Mouse (Mus musculus): Measurements from ENCODE around the gene Bcl2a1d.
"Not testable (repeated sequence)": the region's sequence is repeated elsewhere in the genome, so short reads cannot be mapped to it uniquely, and the experiment has no call there.

Bcl2a1d gene

DNA sequence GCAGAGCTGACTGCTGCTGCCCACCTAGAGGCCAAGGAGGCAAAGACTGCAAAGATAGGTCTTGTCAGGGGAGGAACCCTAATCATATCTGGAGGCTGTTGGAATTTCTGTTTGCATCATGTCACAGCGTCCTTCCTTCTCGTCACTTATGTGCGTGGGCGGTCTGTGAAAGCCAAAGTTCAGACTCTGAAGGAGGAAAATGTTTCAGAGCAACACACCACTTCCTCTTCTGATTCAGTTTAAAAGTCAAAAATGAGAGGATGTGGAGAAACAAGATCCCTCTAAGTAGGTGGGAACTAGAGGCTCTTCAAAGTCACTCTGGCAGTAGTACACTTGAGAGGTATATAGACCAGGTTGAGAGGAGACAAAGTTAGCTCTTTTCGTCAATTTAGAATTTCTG is at the start of gene Bcl2a1d:
Gene Bcl2a1d, minus strand, starts transcription at position 187 of the 400 bp plus-strand sequence.
- not testable (repeated sequence) for DNase-seq (ENCODE audit: low read depth, low spot score)

- not testable (repeated sequence) for DNase-seq (ENCODE audit: low read depth, low spot score)
These were observed 38.5 kb upstream of the Bcl2a1d start for GRCm38 (mm10) chr9:88770239-88770638.

DNA sequence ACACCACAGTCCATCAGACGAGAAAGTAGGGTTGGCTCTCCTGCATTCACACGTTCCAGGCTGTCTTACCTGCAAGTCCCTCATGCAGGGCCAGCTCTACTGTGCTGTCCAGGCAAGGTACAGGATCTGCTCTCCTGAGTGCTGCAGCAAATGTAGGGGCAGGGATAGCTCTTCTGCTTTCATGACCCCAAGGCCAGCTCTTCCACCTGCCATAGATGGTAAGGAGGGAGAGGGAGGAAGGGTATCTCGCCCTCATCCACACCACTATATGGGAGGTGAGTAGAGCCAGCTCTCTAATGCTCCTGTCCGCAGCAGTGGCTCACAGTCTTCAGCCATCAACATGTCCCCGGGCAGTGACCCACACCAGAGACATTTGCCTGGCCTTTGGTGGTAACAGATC is 37.8 kb upstream of the Bcl2a1d start:
- not testable (repeated sequence) for DNase-seq (ENCODE audit: low read depth, low spot score)

- DNase-seq (ENCODE audit: low read depth, low spot score): not testable (repeated sequence)
These were observed 15.0 kb upstream of the Bcl2a1d start for GRCm38 (mm10) chr9:88746687-88747086.

GRCm38 (mm10) chr9:88746046-88746445 is 14.3 kb upstream of the Bcl2a1d start:
- not testable (repeated sequence) for DNase-seq (ENCODE audit: low read depth, low spot score)

GRCm38 (mm10) chr9:88735289-88735688 is 3.6 kb upstream of the Bcl2a1d start:
- DNase-seq (ENCODE audit: low read depth, low spot score): not testable (repeated sequence)

DNA sequence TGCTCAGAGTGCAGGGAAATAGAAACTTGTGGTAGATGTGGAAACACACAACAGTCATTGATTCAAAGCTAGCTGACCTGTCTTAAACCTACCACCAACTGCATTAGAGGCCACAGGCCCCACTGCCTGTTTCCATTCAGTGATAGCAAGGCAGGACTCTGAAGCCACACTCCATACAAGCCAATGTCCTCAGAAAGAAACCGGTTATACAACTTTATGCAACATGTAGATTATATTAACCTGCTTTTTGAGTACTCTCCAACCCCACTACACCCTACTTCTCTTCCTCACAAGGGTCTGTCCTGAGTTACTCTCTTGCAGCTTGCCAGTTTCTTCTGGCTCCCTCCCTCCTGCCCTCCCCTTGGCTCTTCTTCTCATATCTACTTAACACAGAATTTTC is 1.5 kb upstream of the Bcl2a1d start:
- not testable (repeated sequence) for DNase-seq (ENCODE audit: low read depth, low spot score)

- not testable (repeated sequence) for DNase-seq (ENCODE audit: low read depth, low spot score)
These were observed 620 bp upstream of the Bcl2a1d start for GRCm38 (mm10) chr9:88732334-88732733.

DNA sequence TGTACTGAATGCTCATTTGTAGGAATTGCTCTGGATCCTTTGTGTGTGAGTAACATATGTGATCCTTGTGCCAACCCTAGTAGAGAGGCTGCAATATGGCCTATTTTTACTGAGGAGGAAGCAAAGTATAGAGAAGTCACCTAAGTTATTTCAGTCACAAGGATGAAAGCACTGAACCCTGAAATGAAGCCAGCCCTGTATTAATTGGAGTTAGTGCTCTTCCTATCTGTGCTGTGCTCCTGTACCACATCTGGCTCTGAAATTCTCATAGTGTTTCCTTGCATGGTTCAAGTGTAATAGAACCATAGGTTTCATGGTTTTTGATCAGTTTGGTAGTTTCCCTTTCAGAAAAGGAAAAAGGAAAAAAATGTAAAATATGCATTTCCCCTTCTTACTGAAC is 3.4 kb downstream of the Bcl2a1d start:
- DNase-seq (ENCODE audit: low read depth, low spot score): not testable (repeated sequence)

DNA sequence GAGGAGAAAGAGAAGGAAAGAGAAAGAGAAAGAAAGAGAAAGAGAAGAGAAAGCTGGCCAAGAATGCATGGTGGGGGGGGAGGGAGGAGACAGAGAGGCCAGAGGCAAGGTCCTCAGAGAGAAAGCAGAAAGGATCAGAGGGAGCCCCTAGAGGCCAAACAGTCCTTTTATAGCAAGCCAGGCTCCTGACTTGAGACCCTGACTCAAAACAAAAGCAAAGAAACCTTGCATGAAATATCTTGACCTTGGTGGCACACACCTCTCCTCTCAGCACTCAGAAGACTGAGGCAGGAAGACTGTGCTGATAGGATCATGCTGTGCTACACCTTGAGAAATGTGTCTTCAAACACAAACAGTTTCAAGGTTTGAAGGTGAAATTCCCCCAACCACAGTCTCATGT is 10.1 kb downstream of the Bcl2a1d start:
- DNase-seq (ENCODE audit: low read depth, low spot score): not testable (repeated sequence)

GRCm38 (mm10) chr9:88719989-88720537 is 11.7 kb downstream of the Bcl2a1d start, which contains the start of gene Mthfsl:
Gene Mthfsl, minus strand, starts transcription at chr9:88720296.
- not testable (repeated sequence) for DNase-seq (ENCODE audit: low read depth, low spot score)

GRCm38 (mm10) chr9:88719073-88719921 is 12.4 kb downstream of the Bcl2a1d start:
- not testable (repeated sequence) for DNase-seq (ENCODE audit: low read depth, low spot score)

DNA sequence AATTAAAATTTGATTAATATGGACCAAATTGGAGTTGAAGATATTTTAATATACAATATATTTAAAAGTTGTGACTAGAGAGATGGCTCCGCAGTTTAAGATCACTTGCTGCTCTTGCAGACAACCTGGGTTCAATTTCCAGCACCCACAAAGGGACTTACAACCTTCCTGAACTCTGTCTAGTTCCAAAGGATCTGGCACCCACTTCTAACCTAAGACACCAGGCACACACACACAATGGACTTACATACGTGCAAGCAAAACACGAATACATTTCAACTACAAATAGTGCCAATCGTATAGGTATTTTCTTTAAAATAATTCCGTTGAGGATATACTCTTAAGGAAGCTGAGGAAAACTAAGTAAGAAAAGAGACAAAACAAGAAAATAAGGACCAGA is 13.1 kb downstream of the Bcl2a1d start:
- DNase-seq (ENCODE audit: low read depth, low spot score): not testable (repeated sequence)

GRCm38 (mm10) chr9:88718140-88718539 is 13.6 kb downstream of the Bcl2a1d start:
- not testable (repeated sequence) for DNase-seq (ENCODE audit: low read depth, low spot score)

GRCm38 (mm10) chr9:88714515-88714914 is 17.2 kb downstream of the Bcl2a1d start:
- DNase-seq (ENCODE audit: low read depth, low spot score): not testable (repeated sequence)

- not testable (repeated sequence) for DNase-seq (ENCODE audit: low read depth, low spot score)
These were observed 19.5 kb downstream of the Bcl2a1d start for GRCm38 (mm10) chr9:88712164-88712749.

DNA sequence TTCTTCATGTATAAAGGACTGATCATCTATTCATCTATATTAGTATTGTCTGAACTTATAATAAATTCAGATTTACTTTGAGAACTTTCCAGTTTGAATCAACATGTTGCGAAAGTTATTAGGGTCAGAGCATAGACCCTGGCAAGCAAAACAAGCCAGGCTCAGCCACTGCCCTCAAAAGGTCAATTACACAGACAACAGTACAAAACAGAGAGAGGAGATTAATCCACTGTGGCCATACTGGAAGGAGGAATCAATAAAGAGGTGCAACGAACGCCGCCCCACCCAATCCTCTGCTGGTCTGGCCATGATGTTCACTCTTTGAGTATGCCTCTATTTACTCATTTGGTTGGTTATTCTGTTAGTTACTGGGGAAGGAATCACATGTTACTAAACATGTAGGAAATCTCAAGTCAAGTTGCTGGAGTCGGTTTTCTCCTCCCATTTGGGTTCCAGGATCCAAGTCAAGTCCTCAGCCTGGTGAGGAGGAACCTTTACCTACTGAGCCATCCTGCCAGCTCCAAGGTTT is 20.7 kb downstream of the Bcl2a1d start:
- not testable (repeated sequence) for DNase-seq (ENCODE audit: low read depth, low spot score)

- not testable (repeated sequence) for DNase-seq (ENCODE audit: low read depth, low spot score)
These were observed 21.3 kb downstream of the Bcl2a1d start for GRCm38 (mm10) chr9:88710439-88710838.

- DNase-seq (ENCODE audit: low read depth, low spot score): not testable (repeated sequence)
These were observed 21.9 kb downstream of the Bcl2a1d start for GRCm38 (mm10) chr9:88709794-88710193.

GRCm38 (mm10) chr9:88709304-88709703 is 22.4 kb downstream of the Bcl2a1d start:
- no peak for DNase-seq (ENCODE audit: low read depth, low spot score)

GRCm38 (mm10) chr9:88706700-88707099 is 25.0 kb downstream of the Bcl2a1d start:
- no peak for DNase-seq (ENCODE audit: low read depth, low spot score)

- DNase-seq (ENCODE audit: low read depth, low spot score): not testable (repeated sequence)
These were observed 26.6 kb downstream of the Bcl2a1d start for GRCm38 (mm10) chr9:88705157-88705556.
